Mouse (Mus musculus) MEL (cell line): ENCODE results near the gene Gm853. TPM values are rescaled to one million over a fixed set of nuclear protein-coding genes. Genes with fewer than 3 reads are reported as not detected.

ENCODE experiments used
- DNase-seq: peaks from one replicate; pipeline ENCODE4 v3.0.0; 2011; ENCODE audit warnings: low read depth, low spot score
- H3K27ac ChIP-seq: 2 replicates; pipeline ENCODE4 v1.5.1; 2012; ENCODE audit warnings: low read depth, mild to moderate bottlenecking, control low read depth, low read length, moderate library complexity; ENCODE audit not compliant: control insufficient read depth
- H3K27me3 ChIP-seq, 2 experiments: fragments of 150-350 bp in 1 of 2; sonication (generic) in 1 of 2; 2 replicates each; pipeline ENCODE4 v1.6.1; 2012; ENCODE audit warnings: low read length in 2 of 2, mild to moderate bottlenecking in 2 of 2, improper control_type of control experiment in 1 of 2, moderate library complexity in 1 of 2; ENCODE audit not compliant: insufficient read depth in 2 of 2, control insufficient read depth in 1 of 2
- H3K36me3 ChIP-seq, 2 experiments: 2 replicates each; pipeline ENCODE4 v1.6.1; 2012 to 2014; ENCODE audit warnings: low read length in 2 of 2, improper control_type of control experiment in 1 of 2, inconsistent platforms in 1 of 2, mild to moderate bottlenecking in 1 of 2; ENCODE audit not compliant: insufficient read depth in 2 of 2, control insufficient read depth in 1 of 2
- H3K4me1 ChIP-seq, 2 experiments: fragments of 150-350 bp in 1 of 2; sonication (generic) in 1 of 2; 2 replicates each; pipeline ENCODE4 v1.6.1; 2012; ENCODE audit warnings: low read length in 2 of 2, improper control_type of control experiment in 1 of 2, mild to moderate bottlenecking in 1 of 2; ENCODE audit not compliant: insufficient read depth in 2 of 2, control insufficient read depth in 1 of 2
- H3K4me3 ChIP-seq, 2 experiments: fragments of 150-350 bp in 1 of 2; sonication (generic) in 1 of 2; 2 replicates each; pipeline ENCODE4 v1.5.1; 2012; ENCODE audit warnings: low read depth in 2 of 2, low read length in 2 of 2, mild to moderate bottlenecking in 2 of 2, moderate library complexity in 2 of 2, control low read depth in 1 of 2, improper control_type of control experiment in 1 of 2; ENCODE audit not compliant: control insufficient read depth in 1 of 2, insufficient read depth in 1 of 2
- H3K79me2 ChIP-seq: 2 replicates; pipeline ENCODE4 v1.6.1; 2012; ENCODE audit warnings: mild to moderate bottlenecking, low read length, moderate library complexity; ENCODE audit not compliant: control insufficient read depth, poor library complexity, insufficient read depth
- H3K9ac ChIP-seq: 2 replicates; pipeline ENCODE4 v1.6.1; 2012; ENCODE audit warnings: low read depth, mild to moderate bottlenecking, control low read depth, low read length, moderate library complexity; ENCODE audit not compliant: control insufficient read depth, poor library complexity, severe bottlenecking
- H3K9me3 ChIP-seq: fragments of 150-350 bp; sonication (generic); replicated peaks from 2 replicates; pipeline ENCODE4 v1.6.1; 2012; ENCODE audit warnings: mild to moderate bottlenecking, low read length, improper control_type of control experiment, moderate library complexity; ENCODE audit not compliant: insufficient read depth
- BHLHE40 ChIP-seq: IDR thresholded peaks from 2 replicates; pipeline ENCODE4 v1.6.1; 2012; ENCODE audit warnings: low read depth, mild to moderate bottlenecking, inconsistent platforms, low read length, improper control_type of control experiment, borderline replicate concordance
- CHD2 ChIP-seq: IDR thresholded peaks from 2 replicates; pipeline ENCODE4 v1.6.1; 2011; ENCODE audit warnings: low read length, improper control_type of control experiment
- ETS1 ChIP-seq: IDR thresholded peaks from 2 replicates; pipeline ENCODE4 v1.6.1; 2012; ENCODE audit warnings: low read depth, mild to moderate bottlenecking, inconsistent platforms, low read length, improper control_type of control experiment, moderate library complexity
- GABPA ChIP-seq: IDR thresholded peaks from 2 replicates; pipeline ENCODE4 v1.6.1; 2012; ENCODE audit warnings: low read depth, mild to moderate bottlenecking, inconsistent platforms, low read length, improper control_type of control experiment, moderate library complexity
- GATA1 ChIP-seq: IDR thresholded peaks from 2 replicates; pipeline ENCODE4 v1.6.1; 2011; ENCODE audit warnings: low read depth, low read length, improper control_type of control experiment
- HCFC1 ChIP-seq: IDR thresholded peaks from 2 replicates; pipeline ENCODE4 v1.6.1; 2012; ENCODE audit warnings: low read depth, mild to moderate bottlenecking, inconsistent platforms, low read length, improper control_type of control experiment, moderate library complexity
- KAT2A ChIP-seq: conservative IDR thresholded peaks from 2 replicates; pipeline ENCODE4 v1.6.1; 2012; ENCODE audit warnings: low read depth, low read length, improper control_type of control experiment, inconsistent platforms
- MAFK ChIP-seq: IDR thresholded peaks from 2 replicates; pipeline ENCODE4 v1.6.1; 2011; ENCODE audit warnings: low read depth, mild to moderate bottlenecking, low read length, improper control_type of control experiment, borderline replicate concordance
- MXI1 ChIP-seq: IDR thresholded peaks from 2 replicates; pipeline ENCODE4 v1.6.1; 2011; ENCODE audit warnings: mild to moderate bottlenecking, low read depth, low read length, improper control_type of control experiment
- MYB ChIP-seq: IDR thresholded peaks from 2 replicates; pipeline ENCODE4 v1.6.1; 2011; ENCODE audit warnings: mild to moderate bottlenecking, low read depth, low read length, improper control_type of control experiment
- MYC ChIP-seq: IDR thresholded peaks from 2 replicates; pipeline ENCODE4 v1.6.1; 2011; ENCODE audit warnings: low read depth, mild to moderate bottlenecking, low read length, improper control_type of control experiment, moderate library complexity
- NRF1 ChIP-seq: IDR thresholded peaks from 2 replicates; pipeline ENCODE4 v1.6.1; 2014; ENCODE audit warnings: low read depth, mild to moderate bottlenecking, inconsistent platforms, low read length, improper control_type of control experiment, moderate library complexity; ENCODE audit not compliant: poor library complexity, insufficient read depth, severe bottlenecking
- POLR2A ChIP-seq, 2 experiments: IDR thresholded peaks; 2 replicates each; pipeline ENCODE4 v1.6.1; 2011 to 2012; ENCODE audit warnings: low read length in 2 of 2, mild to moderate bottlenecking in 2 of 2, control low read depth in 1 of 2, improper control_type of control experiment in 1 of 2, low read depth in 1 of 2, moderate library complexity in 1 of 2; ENCODE audit not compliant: control insufficient read depth in 1 of 2, insufficient read depth in 1 of 2, poor library complexity in 1 of 2
- POLR2AphosphoS5 ChIP-seq: IDR thresholded peaks from 2 replicates; pipeline ENCODE4 v1.6.1; 2012; ENCODE audit warnings: low read depth, borderline replicate concordance, mild to moderate bottlenecking, inconsistent platforms, low read length, moderate library complexity, mixed read lengths
- RAD21 ChIP-seq: IDR thresholded peaks from 2 replicates; pipeline ENCODE4 v1.6.1; 2011; ENCODE audit warnings: mild to moderate bottlenecking, low read depth, low read length, improper control_type of control experiment
- RCOR1 ChIP-seq: IDR thresholded peaks from 2 replicates; pipeline ENCODE4 v1.6.1; 2012; ENCODE audit warnings: low read depth, mild to moderate bottlenecking, inconsistent platforms, low read length, improper control_type of control experiment
- TAL1 ChIP-seq: IDR thresholded peaks from 2 replicates; pipeline ENCODE4 v1.6.1; 2012; ENCODE audit warnings: mild to moderate bottlenecking, inconsistent platforms, low read length, moderate library complexity, mixed read lengths
- TCF12 ChIP-seq: IDR thresholded peaks from 2 replicates; pipeline ENCODE4 v1.6.1; 2014; ENCODE audit warnings: low read depth, mild to moderate bottlenecking, inconsistent platforms, low read length, improper control_type of control experiment, moderate library complexity
- USF1 ChIP-seq: IDR thresholded peaks from 2 replicates; pipeline ENCODE4 v1.6.1; 2014; ENCODE audit warnings: low read depth, mild to moderate bottlenecking, inconsistent platforms, low read length, improper control_type of control experiment, moderate library complexity
- USF2 ChIP-seq, 2 experiments: IDR thresholded peaks; 2 replicates each; pipeline ENCODE4 v1.6.1; 2011 to 2012; ENCODE audit warnings: improper control_type of control experiment in 2 of 2, low read length in 2 of 2, borderline replicate concordance in 1 of 2, inconsistent platforms in 1 of 2, low read depth in 1 of 2, mild to moderate bottlenecking in 1 of 2; ENCODE audit not compliant: insufficient read depth in 1 of 2
- ZC3H11A ChIP-seq: IDR thresholded peaks from 2 replicates; pipeline ENCODE4 v1.6.1; 2012; ENCODE audit warnings: low read depth, mild to moderate bottlenecking, inconsistent platforms, low read length, improper control_type of control experiment
- ZMIZ1 ChIP-seq: IDR thresholded peaks from 2 replicates; pipeline ENCODE4 v1.6.1; 2012; ENCODE audit warnings: low read depth, mild to moderate bottlenecking, inconsistent platforms, low read length, improper control_type of control experiment, moderate library complexity
- ZNF384 ChIP-seq: IDR thresholded peaks from 2 replicates; pipeline ENCODE4 v1.6.1; 2012; ENCODE audit warnings: low read depth, mild to moderate bottlenecking, inconsistent platforms, low read length, improper control_type of control experiment
- polyA plus RNA-seq, 2 experiments: library from polyadenylated mRNA; stranded (reverse) in 1 of 2; unstranded in 1 of 2; fragments of >175 nt in 1 of 2; fragments of >200 nt in 1 of 2; gene quantifications; 2 replicates each; pipeline versions ENCODE4 v1.2.1 to v1.2.4; 2012; ENCODE audit warnings: low replicate concordance in 2 of 2, low read depth in 1 of 2; ENCODE audit not compliant: insufficient read length in 2 of 2, insufficient read depth in 1 of 2, missing spikeins in 1 of 2
- total RNA-seq: library from RNA; depleted of rRNA; stranded (reverse); fragments of 300-350 nt; gene quantifications from 2 replicates; pipeline ENCODE4 v1.2.3, GENCODE M21; 2012

The Gm853 gene
- total and polyA plus RNA-seq, 3 experiments, result 0.04 TPM; not detected in 2

GRCm38 (mm10) chr4:130220176-130220575, 2.0 kb downstream of the Gm853 start:
- no peak overlapping the region for H3K9ac ChIP-seq
- no peaks in the 10 kb centered on the region for H3K9me3 ChIP-seq
- TF ChIP-seq MYB (no peak), POLR2A (IDR thresholded peaks at IDR 0.05; ENCODE audit: control insufficient read depth in 1 of 2, insufficient read depth in 1 of 2, low read depth in 1 of 2, low read length in 2 of 2, poor library complexity in 1 of 2) (no peak), MAFK (no peak), GABPA (no peak), USF2 (IDR thresholded peaks at IDR 0.05; ENCODE audit: borderline replicate concordance in 1 of 2, insufficient read depth in 1 of 2, low read depth in 1 of 2, low read length in 2 of 2) (no peak), MYC (no peak), ZNF384 (no peak), KAT2A (no peak), ZMIZ1 (no peak), TAL1 (no peak), NRF1 (no peak), RAD21 (no peak), USF1 (no peak), POLR2AphosphoS5 (no peak), RCOR1 (no peak), ZC3H11A (no peak), CHD2 (no peak), MXI1 (no peak), HCFC1 (no peak), TCF12 (no peak)
- TF ChIP-seq, all 39 proteins: peak for 0
- no peak for DNase-seq
- no peaks in the 10 kb centered on the region for H3K4me1 ChIP-seq
- H3K27ac ChIP-seq, result no peak overlapping the region
- peaks cover 2 to 6% of the 10 kb centered on the region in 2 experiments for H3K27me3 ChIP-seq
- H3K79me2 ChIP-seq, result no peaks in the 10 kb centered on the region
- H3K36me3 ChIP-seq, result no peaks in the 10 kb centered on the region
- H3K4me3 ChIP-seq, result no peak overlapping the region

- no peaks in the 10 kb centered on the region for H3K9me3 ChIP-seq
- peaks cover 2 to 5% of the 10 kb centered on the region in 2 experiments for H3K27me3 ChIP-seq
- H3K36me3 ChIP-seq, result peaks cover 0 to 17% of the 10 kb centered on the region in 2 experiments; a peak in 2 of 4 replicates
- no peak overlapping the region for H3K4me3 ChIP-seq
- H3K9ac ChIP-seq, result no peak overlapping the region
- H3K4me1 ChIP-seq, result peaks cover 8 to 26% of the 10 kb centered on the region in 2 experiments
- no peaks in the 10 kb centered on the region for H3K79me2 ChIP-seq
- no peak for DNase-seq
- TF ChIP-seq TAL1 (no peak), KAT2A (no peak), POLR2A (IDR thresholded peaks at IDR 0.05; ENCODE audit: control insufficient read depth in 1 of 2, insufficient read depth in 1 of 2, low read depth in 1 of 2, low read length in 2 of 2, poor library complexity in 1 of 2) (no peak), MYB (no peak), ETS1 (no peak), RCOR1 (no peak), BHLHE40 (no peak), GATA1 (no peak), MAFK (no peak)
- H3K27ac ChIP-seq, result no peak overlapping the region
These were observed 6.8 kb downstream of the Gm853 start for GRCm38 (mm10) chr4:130215392-130215791.
